Mouse (Mus musculus) heart, embryonic 10.5 days (tissue): Measurements from ENCODE around the gene Dcun1d4. TPM values are rescaled to one million over a fixed set of nuclear protein-coding genes. Genes with fewer than 3 reads are reported as not detected.

Source experiments
- DNase-seq: peaks from one replicate; pipeline ENCODE4 v3.0.0-alpha.2; 2017; ENCODE audit warnings: low spot score
- H3K27ac ChIP-seq: fragments of 300-500 bp; sonication (generic); 2 replicates; pipeline ENCODE4 v1.5.1; 2016; ENCODE audit warnings: mild to moderate bottlenecking
- H3K27me3 ChIP-seq: fragments of 300-500 bp; sonication (generic); 2 replicates; pipeline ENCODE4 v1.6.1; 2016; ENCODE audit warnings: mild to moderate bottlenecking; ENCODE audit not compliant: poor library complexity, insufficient read depth, severe bottlenecking
- H3K36me3 ChIP-seq: fragments of 300-500 bp; sonication (generic); 2 replicates; pipeline ENCODE4 v1.6.1; 2016; ENCODE audit warnings: mild to moderate bottlenecking, moderate library complexity
- H3K4me1 ChIP-seq: fragments of 300-500 bp; sonication (generic); 2 replicates; pipeline ENCODE4 v1.6.1; 2016; ENCODE audit warnings: mild to moderate bottlenecking
- H3K4me3 ChIP-seq: fragments of 300-500 bp; sonication (generic); 2 replicates; pipeline ENCODE4 v1.5.1; 2016; ENCODE audit warnings: mild to moderate bottlenecking, moderate library complexity
- H3K9me3 ChIP-seq: fragments of 300-500 bp; sonication (generic); 2 replicates; pipeline ENCODE4 v1.6.1; 2016; ENCODE audit warnings: mild to moderate bottlenecking, moderate library complexity
- WGBS: fragments of 180-500 bp; shearing (Covaris S2); methylation state at CpG from one replicate; pipeline ENCODE4 v1.1.7; 2016; 5-methylcytosine and 5-hydroxymethylcytosine counted together
- polyA plus RNA-seq: library from polyadenylated mRNA; unstranded; fragments of >200 nt; fragmentation: Nextera tagmentation; extraction: Ambion mirVana; gene quantifications from 2 replicates; pipeline ENCODE4 v1.2.1, GENCODE M21; 2016

Dcun1d4 gene
- polyA plus RNA-seq, 1 experiment from 2014 or later = 20.4 TPM

DNA sequence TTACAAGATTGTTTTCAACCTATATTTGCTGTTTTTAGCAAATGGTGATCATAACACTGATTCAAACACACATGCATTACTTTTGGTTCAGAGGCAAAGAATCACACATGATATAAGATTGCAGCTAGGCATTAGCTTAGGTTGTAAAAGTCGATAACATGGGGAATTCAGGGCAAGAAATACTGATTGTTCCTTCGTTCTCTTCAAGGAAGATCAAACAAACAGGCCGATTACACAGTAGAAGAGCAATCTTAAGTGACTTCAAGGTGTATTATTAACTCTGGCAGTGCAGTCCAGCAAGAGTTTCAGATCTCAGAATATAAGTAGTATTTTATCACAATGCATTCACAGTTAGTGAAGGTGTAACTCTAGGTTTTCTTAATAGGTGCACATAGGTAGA is 106.3 kb downstream of the Dcun1d4 start:
- no peak overlapping the region for H3K27ac ChIP-seq
- no peak overlapping the region for H3K4me3 ChIP-seq
- H3K4me1 ChIP-seq = 0 out of 2 replicates have a peak, but pooled peaks cover 4% of the 10 kb centered on the region
- no peaks in the 10 kb centered on the region for H3K9me3 ChIP-seq
- H3K27me3 ChIP-seq = no peaks in the 10 kb centered on the region
- H3K36me3 ChIP-seq = no peaks in the 10 kb centered on the region
- 66% methylated on average over 3 of the region's 3 CpGs for WGBS
- no peak for DNase-seq

GRCm38 (mm10) chr5:73598943-73599695 is 118.3 kb downstream of the Dcun1d4 start:
- Histone ChIP-seq H3K9me3 (no peaks in the 10 kb centered on the region), H3K27ac (no peak overlapping the region), H3K4me1 (no peaks in the 10 kb centered on the region), H3K36me3 (no peaks in the 10 kb centered on the region), H3K4me3 (no peak overlapping the region), H3K27me3 (no peaks in the 10 kb centered on the region)
- DNase-seq = no peak
- WGBS = 64% methylated on average over 5 of the region's 5 CpGs

GRCm38 (mm10) chr5:73599991-73600390 is 119.2 kb downstream of the Dcun1d4 start:
- Histone ChIP-seq H3K4me1 (no peaks in the 10 kb centered on the region), H3K4me3 (no peak overlapping the region), H3K27me3 (no peaks in the 10 kb centered on the region), H3K27ac (no peak overlapping the region), H3K36me3 (no peaks in the 10 kb centered on the region), H3K9me3 (no peaks in the 10 kb centered on the region)
- WGBS = 76% methylated on average over 2 of the region's 2 CpGs
- DNase-seq = no peak

GRCm38 (mm10) chr5:73601361-73601763 is 120.6 kb downstream of the Dcun1d4 start:
- H3K4me3 ChIP-seq = no peak overlapping the region
- no peak for DNase-seq
- no peaks in the 10 kb centered on the region for H3K36me3 ChIP-seq
- peaks cover 4% of the 10 kb centered on the region; the same call in 1 of the 2 replicates for H3K9me3 ChIP-seq
- H3K27me3 ChIP-seq = no peaks in the 10 kb centered on the region
- no peaks in the 10 kb centered on the region for H3K4me1 ChIP-seq
- 76% methylated on average over 8 of the region's 8 CpGs for WGBS
- H3K27ac ChIP-seq = no peak overlapping the region

DNA sequence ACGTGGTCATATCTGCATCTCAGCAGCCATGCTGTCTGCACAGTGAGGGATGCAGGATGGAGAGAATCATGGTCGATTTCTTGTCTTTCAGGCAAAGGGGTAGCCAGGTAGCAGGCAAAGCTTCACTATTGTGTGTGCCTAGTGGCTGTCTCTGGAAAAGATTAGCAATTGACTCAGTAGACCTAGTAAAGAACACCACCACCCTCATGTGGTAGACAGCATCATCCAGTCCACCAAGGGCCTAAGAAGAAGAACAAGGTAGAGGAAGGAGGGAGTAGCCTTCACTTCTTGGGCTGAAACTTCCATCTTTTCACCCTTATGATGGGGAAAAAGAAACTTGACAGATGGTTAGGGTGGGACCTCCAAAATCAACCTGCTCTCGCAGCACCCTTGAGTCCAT is 122.1 kb downstream of the Dcun1d4 start:
- H3K4me3 ChIP-seq = no peak overlapping the region
- H3K9me3 ChIP-seq = peaks cover 4% of the 10 kb centered on the region; the same call in 1 of the 2 replicates
- H3K36me3 ChIP-seq = no peaks in the 10 kb centered on the region
- no peak for DNase-seq
- 71% methylated on average over 3 of the region's 3 CpGs for WGBS
- no peaks in the 10 kb centered on the region for H3K27me3 ChIP-seq
- no peak overlapping the region for H3K27ac ChIP-seq
- H3K4me1 ChIP-seq = no peaks in the 10 kb centered on the region

DNA sequence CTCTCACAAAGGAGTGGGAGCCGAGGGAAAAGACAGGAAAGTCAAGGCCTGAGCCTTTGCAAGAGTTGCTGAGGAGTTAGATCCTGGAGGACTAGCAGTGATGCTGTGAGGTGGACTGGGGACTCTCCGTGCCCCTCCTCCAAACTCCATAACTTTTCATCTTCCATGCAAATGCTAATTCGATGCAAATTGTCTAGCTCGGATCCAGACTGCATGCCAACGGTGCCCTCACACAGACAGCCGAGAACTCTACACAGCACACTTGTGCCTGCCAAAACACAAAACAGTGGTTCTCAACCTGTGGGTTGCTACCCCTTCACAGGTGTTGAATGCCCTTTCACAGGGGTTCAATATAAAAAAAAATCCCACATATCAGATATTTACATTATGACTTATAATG is 123.7 kb downstream of the Dcun1d4 start:
- Histone ChIP-seq H3K27ac (no peak overlapping the region), H3K9me3 (peaks cover 4% of the 10 kb centered on the region; the same call in 1 of the 2 replicates), H3K4me1 (no peaks in the 10 kb centered on the region), H3K27me3 (no peaks in the 10 kb centered on the region), H3K4me3 (no peak overlapping the region), H3K36me3 (no peaks in the 10 kb centered on the region)
- WGBS = 85% methylated on average over 6 of the region's 6 CpGs
- DNase-seq = no peak

DNA sequence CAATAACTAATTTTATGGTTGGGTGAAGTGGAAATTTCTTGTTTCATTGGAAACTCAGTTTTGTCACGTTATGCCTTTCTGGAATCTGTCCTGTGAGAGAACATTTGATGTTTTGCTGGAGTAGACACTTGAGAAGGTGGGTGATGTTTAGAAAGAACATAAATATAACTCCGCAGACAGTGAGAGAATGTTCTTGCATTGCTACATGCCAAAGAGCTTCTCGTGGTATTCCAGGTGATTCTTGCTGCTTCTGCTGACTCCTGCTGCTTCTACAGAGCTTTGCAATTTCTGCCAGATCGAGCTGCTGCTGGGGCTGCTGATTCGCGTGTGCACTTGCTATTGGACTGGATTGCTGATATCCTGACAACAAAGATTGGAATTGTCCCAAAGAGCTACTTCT is 124.2 kb downstream of the Dcun1d4 start:
- Histone ChIP-seq H3K4me1 (no peaks in the 10 kb centered on the region), H3K36me3 (no peaks in the 10 kb centered on the region), H3K4me3 (no peak overlapping the region), H3K9me3 (peaks cover 4% of the 10 kb centered on the region; the same call in 1 of the 2 replicates), H3K27me3 (no peaks in the 10 kb centered on the region), H3K27ac (no peak overlapping the region)
- WGBS = 82% methylated on average over 6 of the region's 6 CpGs
- no peak for DNase-seq

Other genes starting within 250 kb of the Dcun1d4 start
- 27.7 and 32.6 TPM in 2 replicates for gene Fryl, start 224.4 kb upstream of the Dcun1d4 start, polyA plus RNA-seq
- gene Ociad1, start 188.2 kb upstream of the Dcun1d4 start, polyA plus RNA-seq = 169 and 198 TPM in 2 replicates
- 21.0 and 23.1 TPM in 2 replicates for gene Ociad2, start 140.0 kb upstream of the Dcun1d4 start, polyA plus RNA-seq
- 0.09 TPM in 1 of 2 replicates, not detected in the other for gene Cwh43, start 74.9 kb upstream of the Dcun1d4 start, polyA plus RNA-seq
- gene Lrrc66, start 151.5 kb downstream of the Dcun1d4 start, polyA plus RNA-seq = 0.04 and 0.11 TPM in 2 replicates
- 22.8 and 26.0 TPM in 2 replicates for gene Sgcb, start 166.8 kb downstream of the Dcun1d4 start, polyA plus RNA-seq
- gene Spata18, start 170.4 kb downstream of the Dcun1d4 start, polyA plus RNA-seq = not detected in 2 replicates